Mouse (Mus musculus): ENCODE results near the gene D17Wsu92e.

The D17Wsu92e gene

DNA sequence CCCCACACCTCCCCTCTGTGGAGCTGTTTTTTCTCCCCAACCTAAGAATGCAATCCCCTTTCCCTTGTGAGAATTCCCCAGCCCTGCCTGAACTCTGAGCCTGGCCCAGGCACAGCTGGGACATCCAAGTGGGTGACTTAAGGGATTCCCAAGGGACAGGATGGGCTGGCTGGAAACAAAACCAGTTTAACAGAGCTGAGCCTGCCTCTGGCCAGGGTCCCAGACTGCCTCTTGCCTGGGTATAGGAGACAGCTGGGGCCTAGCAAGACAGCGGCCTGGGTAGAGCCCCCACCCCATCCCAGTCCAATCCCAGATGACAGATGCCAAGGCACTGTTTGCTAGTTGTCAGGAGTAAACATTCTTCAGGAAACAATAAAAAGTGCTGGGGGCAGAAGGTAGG lies 107.6 kb downstream of the D17Wsu92e start:
- no peak for TF ChIP-seq GATA4 (IDR thresholded peaks at IDR 0.05; ENCODE audit: insufficient replicate concordance, low read length)

DNA sequence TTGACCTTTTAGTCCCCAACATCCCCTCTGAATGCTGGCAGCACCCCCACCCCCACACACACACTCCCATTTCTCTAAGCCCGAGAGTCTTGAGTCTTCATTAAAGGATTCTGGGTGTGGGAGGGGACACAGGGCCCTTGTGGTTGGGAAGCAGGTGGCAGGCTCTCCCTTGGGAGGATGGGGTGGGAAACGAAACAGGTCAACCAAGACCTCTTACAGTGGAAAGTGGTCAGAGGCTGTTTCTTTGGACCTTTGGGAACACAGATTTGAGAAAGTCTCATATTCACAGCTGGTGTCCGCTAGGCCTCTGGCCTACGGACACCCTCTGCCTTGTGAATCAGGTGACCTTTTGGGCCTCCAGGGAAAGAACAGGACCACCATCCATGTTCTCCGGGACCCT lies 110.8 kb downstream of the D17Wsu92e start:
- TF ChIP-seq GATA4 (IDR thresholded peaks at IDR 0.05; ENCODE audit: insufficient replicate concordance, low read length), result no peak

DNA sequence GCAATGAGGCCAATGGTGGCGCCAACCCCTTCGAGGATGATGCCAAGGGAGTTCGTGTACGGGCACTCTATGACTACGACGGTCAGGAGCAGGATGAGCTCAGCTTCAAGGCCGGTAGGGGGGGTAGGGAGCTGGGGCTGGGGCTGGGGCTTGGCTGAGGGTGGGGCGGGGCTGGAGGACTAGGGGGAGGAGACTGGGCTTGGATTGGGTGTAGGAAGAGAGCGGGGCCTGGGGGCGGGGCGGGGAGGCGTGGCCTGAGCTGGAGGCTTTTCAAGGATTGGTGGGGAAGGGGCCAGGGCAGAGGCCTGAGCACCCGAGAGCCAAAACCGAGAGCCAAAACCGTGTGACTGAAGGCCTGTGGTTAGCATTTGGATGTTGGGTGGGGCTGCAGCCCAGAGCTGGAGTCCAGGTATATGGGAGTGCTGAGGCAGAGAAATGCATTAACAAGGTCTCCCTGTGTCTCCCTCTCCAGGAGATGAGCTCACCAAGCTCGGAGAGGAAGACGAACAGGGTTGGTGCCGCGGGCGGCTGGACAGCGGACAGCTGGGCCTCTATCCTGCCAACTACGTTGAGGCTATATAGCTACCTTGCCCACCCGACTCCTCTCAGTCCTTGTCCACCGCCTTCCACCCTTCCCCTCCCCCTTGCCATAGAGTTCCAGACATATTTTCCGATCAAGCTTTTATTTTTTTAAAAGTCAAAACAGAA lies 112.3 kb downstream of the D17Wsu92e start:
- no peak for TF ChIP-seq GATA4 (IDR thresholded peaks at IDR 0.05; ENCODE audit: insufficient replicate concordance, low read length)

DNA sequence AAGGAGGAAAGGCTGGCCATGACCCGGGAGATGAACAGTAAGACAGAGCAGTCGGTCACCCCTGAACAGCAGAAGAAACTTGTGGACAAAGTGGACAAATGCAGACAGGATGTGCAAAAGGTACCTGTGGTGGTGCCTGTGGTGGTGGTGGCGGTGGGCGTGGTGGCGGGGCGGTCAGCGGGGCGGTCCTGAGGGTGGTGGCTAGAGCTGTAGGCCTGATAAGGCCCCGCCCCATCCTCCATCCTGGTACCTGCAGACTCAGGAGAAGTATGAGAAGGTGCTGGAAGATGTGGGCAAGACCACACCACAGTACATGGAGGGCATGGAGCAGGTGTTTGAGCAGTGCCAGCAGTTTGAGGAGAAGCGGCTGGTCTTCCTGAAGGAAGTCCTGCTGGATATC lies 114.8 kb downstream of the D17Wsu92e start:
- TF ChIP-seq GATA4 (IDR thresholded peaks at IDR 0.05; ENCODE audit: insufficient replicate concordance, low read length), result no peak

DNA sequence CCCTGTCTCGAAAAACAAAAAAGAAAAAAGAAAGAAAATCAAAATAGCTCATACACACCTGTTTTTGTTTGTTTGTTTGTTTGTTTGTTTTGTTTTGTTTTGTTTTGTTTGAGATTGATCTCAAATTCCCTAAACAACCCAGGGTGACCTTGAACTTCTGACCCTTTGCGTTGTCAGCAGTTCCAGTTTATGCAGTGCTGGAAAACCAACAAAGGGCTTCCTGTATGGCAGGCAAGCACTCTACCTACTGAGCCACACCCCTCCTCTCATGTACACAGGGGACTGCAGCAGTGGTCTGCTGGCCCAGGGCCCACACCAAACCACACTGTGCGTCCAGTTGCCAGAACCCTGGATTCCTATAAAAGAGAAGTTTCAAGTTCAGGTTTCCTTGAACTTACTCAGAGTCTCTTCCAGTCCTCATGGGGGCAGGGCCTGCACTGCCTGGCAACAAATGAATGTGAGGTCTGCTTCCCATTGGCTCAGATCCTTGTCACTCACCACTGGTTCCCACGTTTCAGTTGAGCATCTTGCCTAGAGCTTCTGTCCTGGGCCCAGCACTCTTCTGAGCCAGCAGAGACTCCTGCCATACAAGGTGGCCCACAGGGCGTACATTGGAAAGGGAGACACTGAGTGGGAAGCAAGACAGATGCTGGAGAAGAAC lies 116.4 kb downstream of the D17Wsu92e start:
- no peak for TF ChIP-seq GATA4 (IDR thresholded peaks at IDR 0.05; ENCODE audit: insufficient replicate concordance, low read length)

DNA sequence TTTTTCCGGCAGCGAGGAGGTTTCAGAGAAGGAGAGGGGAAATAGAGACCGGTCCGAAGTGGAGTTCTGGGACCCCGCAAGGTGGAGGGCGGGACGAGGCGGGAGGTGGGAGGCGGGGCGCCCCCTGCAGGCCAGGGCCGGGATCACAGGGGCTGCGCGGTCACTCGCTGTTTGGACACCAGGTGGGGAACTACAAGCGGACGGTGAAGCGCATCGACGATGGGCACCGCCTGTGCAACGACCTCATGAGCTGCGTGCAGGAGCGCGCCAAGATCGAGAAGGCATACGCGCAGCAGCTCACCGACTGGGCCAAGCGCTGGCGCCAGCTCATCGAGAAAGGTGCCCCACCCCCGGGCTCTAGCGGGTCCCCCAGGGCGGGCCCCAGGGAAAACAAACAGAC lies 117.9 kb downstream of the D17Wsu92e start:
- no peak for TF ChIP-seq GATA4 (IDR thresholded peaks at IDR 0.05; ENCODE audit: insufficient replicate concordance, low read length)

DNA sequence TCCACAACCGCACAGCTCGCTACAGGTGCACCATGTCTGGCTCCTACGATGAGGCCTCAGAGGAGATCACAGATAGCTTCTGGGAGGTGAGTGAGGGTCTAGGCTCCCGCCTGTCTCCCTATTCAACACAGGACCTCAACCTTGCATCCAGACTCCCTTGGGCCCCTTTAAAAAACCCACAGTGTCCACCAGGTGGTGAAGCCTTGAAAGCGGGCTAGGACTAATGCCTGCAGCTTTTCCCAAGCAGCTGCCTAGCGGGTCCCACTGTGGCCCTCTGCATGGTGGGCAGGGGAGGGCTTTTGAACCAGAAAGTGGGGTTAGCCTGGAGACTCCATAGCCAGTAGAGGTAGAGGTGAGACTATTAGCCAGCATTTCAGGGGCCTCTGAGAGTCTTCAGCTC lies 118.6 kb downstream of the D17Wsu92e start:
- TF ChIP-seq GATA4 (IDR thresholded peaks at IDR 0.05; ENCODE audit: insufficient replicate concordance, low read length), result no peak

Measured in liver, adult (tissue).